Mouse (Mus musculus): ENCODE measurements around the gene Caln1.

- no peak for TF ChIP-seq CTCF (conservative IDR thresholded peaks at IDR 0.05; ENCODE audit: low read length)
- TF ChIP-seq NANOG (IDR thresholded peaks at IDR 0.05; ENCODE audit: borderline replicate concordance, low read length): no peak
- no peak for TF ChIP-seq POU5F1 (IDR thresholded peaks at IDR 0.05; ENCODE audit: borderline replicate concordance, low read length)
Measured at GRCm38 (mm10) chr5:130375411-130375810, 6.2 kb downstream of the Caln1 start.

All from E14TG2a.4 (cell line).